Mouse (Mus musculus): ENCODE data around the gene Dntt. TPM values are rescaled to one million over a fixed set of nuclear protein-coding genes. Genes with fewer than 3 reads are reported as not detected.
A peak's percentile ranks its signal among the peaks of the same experiment; 100 is the strongest.

Gene Dntt
- total RNA-seq, 1 experiment = not detected

DNA sequence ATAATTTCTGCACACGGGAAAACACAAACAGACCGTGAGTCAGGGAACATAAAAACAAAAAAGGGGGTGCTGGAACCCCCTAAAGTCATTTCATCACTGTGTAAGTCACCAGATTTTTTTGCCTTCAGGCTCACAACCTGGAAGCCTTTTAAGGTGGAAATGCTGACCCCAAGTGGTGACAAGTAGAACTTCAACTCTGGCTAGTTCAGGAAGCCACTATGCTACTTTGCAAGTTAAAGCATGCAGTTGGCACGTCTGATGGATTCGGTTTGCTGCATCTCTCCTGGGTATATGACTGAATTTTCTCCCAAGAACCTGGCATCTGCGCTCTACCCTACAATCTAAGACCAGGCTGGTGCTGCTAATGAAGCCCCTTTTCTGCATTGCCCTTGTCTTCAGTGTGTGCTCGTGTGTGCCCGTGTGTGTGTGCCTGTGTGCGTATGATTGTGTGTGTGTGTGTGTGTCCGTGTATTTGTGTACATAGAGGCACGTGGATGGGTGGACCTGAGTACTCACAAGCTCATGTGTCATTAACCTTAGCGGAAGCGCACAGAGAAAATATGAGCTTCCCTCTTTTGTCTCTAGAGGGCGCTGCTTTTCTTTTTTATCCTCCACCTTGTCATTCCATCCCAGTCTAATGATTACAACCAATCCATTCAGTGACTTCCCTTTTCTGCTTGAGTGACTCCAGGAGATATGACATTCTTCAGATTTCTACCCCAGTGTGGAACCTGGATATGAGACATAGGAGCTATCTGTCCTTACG is 12.9 kb upstream of the Dntt start:
- peaks cover 5 to 15% of the 10 kb centered on the region in 2 experiments; a peak in 3 of 4 replicates for H3K4me1 ChIP-seq (ENCODE audit: control insufficient read depth in 2 of 2, insufficient read depth in 2 of 2, low read length in 2 of 2, poor library complexity in 1 of 2)
- H3K27ac ChIP-seq (ENCODE audit: insufficient read depth, low read depth, low read length, poor library complexity, severe bottlenecking) = no peak overlapping the region
- in situ Hi-C loops (cut with MboI; ENCODE audit: low sequenced_read_pairs in 2 of 2, unreplicated experiment in 2 of 2) = no loop called here
- no peaks in the 10 kb centered on the region for H3K9me3 ChIP-seq (ENCODE audit: control insufficient read depth, insufficient read depth, low read depth, low read length)
- DNase-seq (ENCODE audit: low read depth, low spot score) = peak; percentile 71
- no peak for TF ChIP-seq MAFK (IDR thresholded peaks at IDR 0.05; ENCODE audit: insufficient read depth, low read depth, low read length)
- 0 out of 2 replicates have a peak, but pooled peaks have one; percentile 48 for TF ChIP-seq ZNF384 (IDR thresholded peaks at IDR 0.05; ENCODE audit: low read depth, low read length)
- peak overlapping the region in 1 of 2 experiments; percentile 14; a peak in 2 of 4 replicates for H3K4me3 ChIP-seq (ENCODE audit: insufficient read depth in 1 of 2, low read depth in 1 of 2, low read length in 2 of 2, poor library complexity in 1 of 2, severe bottlenecking in 1 of 2)
- H3K36me3 ChIP-seq (ENCODE audit: control insufficient read depth, insufficient read depth, low read length, poor library complexity, severe bottlenecking) = no peaks in the 10 kb centered on the region
- H3K9ac ChIP-seq (ENCODE audit: insufficient read depth, low read depth, low read length, poor library complexity, severe bottlenecking) = peak overlapping the region; percentile 56

- H3K4me3 ChIP-seq (ENCODE audit: insufficient read depth in 1 of 2, low read depth in 1 of 2, low read length in 2 of 2, poor library complexity in 1 of 2, severe bottlenecking in 1 of 2) = no peak overlapping the region
- no peak overlapping the region for H3K9ac ChIP-seq (ENCODE audit: insufficient read depth, low read depth, low read length, poor library complexity, severe bottlenecking)
- no peaks in the 10 kb centered on the region for H3K9me3 ChIP-seq (ENCODE audit: control insufficient read depth, insufficient read depth, low read depth, low read length)
- no peak overlapping the region for H3K27ac ChIP-seq (ENCODE audit: insufficient read depth, low read depth, low read length, poor library complexity, severe bottlenecking)
- TF ChIP-seq ZNF384 (IDR thresholded peaks at IDR 0.05; ENCODE audit: low read depth, low read length) (no peak), ZC3H11A (IDR thresholded peaks at IDR 0.05; ENCODE audit: borderline replicate concordance, low read depth, low read length) (no peak), HCFC1 (IDR thresholded peaks at IDR 0.05; ENCODE audit: borderline replicate concordance, insufficient read depth, low read length) (no peak), MAFK (IDR thresholded peaks at IDR 0.05; ENCODE audit: insufficient read depth, low read depth, low read length) (no peak), CHD2 (IDR thresholded peaks at IDR 0.05; ENCODE audit: low read depth, low read length) (no peak)
- H3K36me3 ChIP-seq (ENCODE audit: control insufficient read depth, insufficient read depth, low read length, poor library complexity, severe bottlenecking) = no peaks in the 10 kb centered on the region
- peaks cover 0 to 3% of the 10 kb centered on the region in 2 experiments; a peak in 1 of 4 replicates for H3K4me1 ChIP-seq (ENCODE audit: control insufficient read depth in 2 of 2, insufficient read depth in 2 of 2, low read length in 2 of 2, poor library complexity in 1 of 2)
- in situ Hi-C loops (cut with MboI; ENCODE audit: low sequenced_read_pairs in 2 of 2, unreplicated experiment in 2 of 2) = no loop called here
- no peak for DNase-seq (ENCODE audit: low read depth, low spot score)
Observed at GRCm38 (mm10) chr19:41019164-41019675, 9.9 kb upstream of the Dntt start.

DNA sequence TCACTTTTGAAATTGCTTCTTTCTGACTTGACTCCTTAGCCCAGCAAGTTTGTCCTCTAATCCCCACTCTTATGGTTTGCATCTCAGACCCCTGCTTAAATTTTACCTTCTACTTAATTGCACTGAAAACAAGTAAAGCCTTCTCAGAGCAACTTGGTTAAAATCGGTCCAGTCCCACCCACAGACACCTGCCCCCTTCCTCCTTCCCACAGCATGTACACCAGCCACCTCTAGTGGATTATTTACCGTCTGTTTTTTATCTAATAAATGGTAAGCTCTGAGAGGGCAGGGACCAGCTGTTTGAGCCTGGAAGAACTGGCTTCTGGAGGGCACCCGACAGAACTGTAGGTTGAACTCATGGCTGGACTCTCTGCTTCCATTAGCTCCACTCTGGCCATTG is 8.5 kb upstream of the Dntt start:
- H3K36me3 ChIP-seq (ENCODE audit: control insufficient read depth, insufficient read depth, low read length, poor library complexity, severe bottlenecking) = no peaks in the 10 kb centered on the region
- no peak overlapping the region for H3K4me3 ChIP-seq (ENCODE audit: insufficient read depth in 1 of 2, low read depth in 1 of 2, low read length in 2 of 2, poor library complexity in 1 of 2, severe bottlenecking in 1 of 2)
- in situ Hi-C loops (cut with MboI; ENCODE audit: low sequenced_read_pairs in 2 of 2, unreplicated experiment in 2 of 2) = no loop called here
- H3K4me1 ChIP-seq (ENCODE audit: control insufficient read depth in 2 of 2, insufficient read depth in 2 of 2, low read length in 2 of 2, poor library complexity in 1 of 2) = peaks cover 0 to 3% of the 10 kb centered on the region in 2 experiments; a peak in 1 of 4 replicates
- H3K9me3 ChIP-seq (ENCODE audit: control insufficient read depth, insufficient read depth, low read depth, low read length) = no peaks in the 10 kb centered on the region
- no peak overlapping the region for H3K9ac ChIP-seq (ENCODE audit: insufficient read depth, low read depth, low read length, poor library complexity, severe bottlenecking)
- no peak overlapping the region for H3K27ac ChIP-seq (ENCODE audit: insufficient read depth, low read depth, low read length, poor library complexity, severe bottlenecking)
- no peak for DNase-seq (ENCODE audit: low read depth, low spot score)
- TF ChIP-seq ZC3H11A (IDR thresholded peaks at IDR 0.05; ENCODE audit: borderline replicate concordance, low read depth, low read length) = no peak
- no peak for TF ChIP-seq CHD2 (IDR thresholded peaks at IDR 0.05; ENCODE audit: low read depth, low read length)
- TF ChIP-seq MAFK (IDR thresholded peaks at IDR 0.05; ENCODE audit: insufficient read depth, low read depth, low read length) = no peak
- no peak for TF ChIP-seq ZNF384 (IDR thresholded peaks at IDR 0.05; ENCODE audit: low read depth, low read length)
- TF ChIP-seq HCFC1 (IDR thresholded peaks at IDR 0.05; ENCODE audit: borderline replicate concordance, insufficient read depth, low read length) = no peak

DNA sequence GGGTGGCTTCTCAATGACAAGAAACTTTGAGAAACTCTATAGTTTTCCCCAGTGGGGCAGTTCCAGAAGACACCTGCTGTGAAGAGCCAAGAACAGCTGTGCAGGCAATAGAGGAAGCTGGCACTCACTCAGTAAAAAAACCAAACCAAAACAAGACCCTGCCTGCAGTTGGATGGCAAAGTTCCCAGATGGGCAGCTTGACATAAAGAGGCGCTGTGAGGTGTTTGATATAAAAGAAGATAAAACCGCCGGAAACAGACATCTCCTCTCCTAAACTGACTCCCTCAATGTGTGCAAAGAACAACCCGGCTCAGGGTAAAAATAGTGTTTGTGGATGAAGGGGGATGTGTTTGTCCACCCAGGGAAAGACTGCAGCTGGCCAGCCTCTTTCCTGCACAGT is 6.8 kb upstream of the Dntt start:
- H3K9me3 ChIP-seq (ENCODE audit: control insufficient read depth, insufficient read depth, low read depth, low read length) = no peaks in the 10 kb centered on the region
- no peak for DNase-seq (ENCODE audit: low read depth, low spot score)
- H3K27ac ChIP-seq (ENCODE audit: insufficient read depth, low read depth, low read length, poor library complexity, severe bottlenecking) = no peak overlapping the region
- TF ChIP-seq ZNF384 (IDR thresholded peaks at IDR 0.05; ENCODE audit: low read depth, low read length) (no peak), HCFC1 (IDR thresholded peaks at IDR 0.05; ENCODE audit: borderline replicate concordance, insufficient read depth, low read length) (no peak), CHD2 (IDR thresholded peaks at IDR 0.05; ENCODE audit: low read depth, low read length) (no peak), MAFK (IDR thresholded peaks at IDR 0.05; ENCODE audit: insufficient read depth, low read depth, low read length) (no peak), ZC3H11A (IDR thresholded peaks at IDR 0.05; ENCODE audit: borderline replicate concordance, low read depth, low read length) (no peak)
- no peak overlapping the region for H3K4me3 ChIP-seq (ENCODE audit: insufficient read depth in 1 of 2, low read depth in 1 of 2, low read length in 2 of 2, poor library complexity in 1 of 2, severe bottlenecking in 1 of 2)
- H3K36me3 ChIP-seq (ENCODE audit: control insufficient read depth, insufficient read depth, low read length, poor library complexity, severe bottlenecking) = no peaks in the 10 kb centered on the region
- H3K4me1 ChIP-seq (ENCODE audit: control insufficient read depth in 2 of 2, insufficient read depth in 2 of 2, low read length in 2 of 2, poor library complexity in 1 of 2) = no peaks in the 10 kb centered on the region
- no peak overlapping the region for H3K9ac ChIP-seq (ENCODE audit: insufficient read depth, low read depth, low read length, poor library complexity, severe bottlenecking)
- in situ Hi-C loops (cut with MboI; ENCODE audit: low sequenced_read_pairs in 2 of 2, unreplicated experiment in 2 of 2) = no loop called here
